Mouse (Mus musculus) retina, postnatal 7 days (tissue): ENCODE data around the gene Klhl2.

Experiments
- DNase-seq: peaks from one replicate; pipeline ENCODE4 v3.0.0-alpha.2; 2012; ENCODE audit warnings: low read depth, low spot score

Gene Klhl2

DNA sequence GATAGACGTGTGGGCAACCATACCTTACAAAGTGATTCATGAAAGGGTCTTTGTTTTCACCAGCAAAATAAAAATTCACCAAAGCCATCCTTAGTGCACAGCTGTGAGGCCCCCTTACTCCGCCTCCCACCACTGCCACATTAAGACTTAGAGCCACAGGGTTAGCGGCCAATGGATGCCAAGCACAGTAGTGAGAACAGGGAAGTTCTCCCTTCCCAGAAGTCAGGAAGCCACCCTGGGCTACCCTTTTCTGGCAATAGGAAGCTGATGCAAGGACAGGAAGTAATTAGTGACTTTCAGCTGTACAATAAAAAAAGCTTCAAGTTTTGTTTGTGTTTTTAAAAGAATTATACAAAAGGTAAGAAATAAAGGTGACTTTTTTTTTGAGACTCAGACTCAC is 18.2 kb downstream of the Klhl2 start:
- DNase-seq: no peak

GRCm38 (mm10) chr8:64829921-64830320 is 19.9 kb downstream of the Klhl2 start:
- no peak for DNase-seq

DNA sequence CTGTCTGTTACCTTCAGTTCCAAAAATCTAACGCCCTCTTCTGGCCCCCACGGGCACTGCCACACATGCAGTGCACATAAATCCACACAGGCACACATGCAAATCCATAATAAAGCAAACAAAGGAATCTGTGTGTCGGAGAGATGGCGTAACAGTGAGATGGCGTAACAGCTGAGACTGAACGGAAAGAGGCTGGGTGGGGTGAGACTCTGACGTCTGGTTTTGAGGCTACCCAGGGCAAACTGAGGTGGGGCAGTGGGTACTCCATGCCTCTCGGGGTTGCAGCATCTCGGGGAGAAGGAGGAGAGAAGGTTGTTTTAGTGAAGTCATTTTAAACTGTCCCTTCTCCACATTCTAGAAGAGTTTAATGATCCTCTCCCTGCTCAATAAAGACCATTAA is 20.4 kb downstream of the Klhl2 start:
- no peak for DNase-seq

GRCm38 (mm10) chr8:64828466-64828865 is 21.4 kb downstream of the Klhl2 start:
- no peak for DNase-seq

DNA sequence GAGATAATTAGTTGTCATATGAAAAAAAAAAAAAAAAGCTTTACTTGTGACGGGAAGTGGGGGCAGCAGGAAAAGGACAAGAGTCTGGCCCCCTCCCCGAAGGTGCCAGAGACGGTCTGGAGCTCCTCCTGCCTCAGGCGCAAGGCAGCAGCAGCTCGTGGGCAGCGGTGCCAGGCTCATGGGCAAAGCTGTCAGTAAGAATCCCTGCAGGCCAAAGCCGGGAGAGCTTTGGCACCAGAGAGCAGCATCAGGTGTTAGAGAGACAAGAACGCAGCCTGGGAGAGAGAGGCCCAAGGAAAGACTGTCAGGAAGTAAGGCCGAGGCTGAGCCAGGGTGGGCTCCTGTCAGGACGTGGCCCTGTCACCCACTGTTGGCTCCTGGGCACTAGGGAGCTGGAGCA is 22.5 kb downstream of the Klhl2 start:
- DNase-seq: no peak

- no peak for DNase-seq
Observed at GRCm38 (mm10) chr8:64826461-64826860, 23.4 kb downstream of the Klhl2 start.

DNA sequence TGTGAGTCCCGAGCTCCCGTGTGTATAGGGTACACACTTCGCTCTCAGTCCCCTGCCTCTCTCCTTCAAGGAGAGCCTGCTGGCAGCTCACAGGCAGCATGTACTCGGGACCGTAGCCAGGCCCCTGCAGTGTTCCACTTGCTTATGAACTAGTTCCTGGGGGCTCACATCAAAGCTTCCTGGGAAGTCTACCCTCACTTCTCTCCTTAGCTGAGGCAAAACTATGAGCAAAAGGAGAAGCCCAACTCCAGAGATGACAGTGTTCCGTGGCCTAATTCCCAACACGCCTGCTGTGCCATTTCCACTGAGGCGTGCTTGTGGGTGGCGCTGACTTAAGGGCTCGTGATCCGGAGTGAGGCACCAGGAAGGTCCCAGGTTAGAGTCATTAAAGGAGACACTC is 25.9 kb downstream of the Klhl2 start:
- no peak for DNase-seq

GRCm38 (mm10) chr8:64820940-64821339 is 28.9 kb downstream of the Klhl2 start:
- no peak for DNase-seq

DNA sequence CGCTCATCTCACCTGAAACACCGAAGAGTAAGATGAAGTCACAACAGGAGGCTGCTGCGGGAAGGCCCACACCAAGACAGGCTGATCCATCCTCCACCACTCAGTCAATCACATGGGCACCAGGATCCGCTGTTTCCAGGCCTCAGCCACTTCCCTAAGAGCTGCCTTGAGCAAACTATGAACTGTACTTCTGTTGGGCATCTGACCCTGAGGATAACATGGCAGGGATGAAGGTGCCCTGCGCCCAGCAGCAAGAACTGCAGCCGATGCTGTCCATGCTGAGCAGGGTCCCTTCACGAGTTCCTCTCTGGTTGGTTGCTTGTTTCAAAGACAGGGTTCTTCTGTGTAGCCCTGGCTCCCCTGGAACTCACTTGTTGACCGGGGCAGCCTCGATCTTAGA is 38.0 kb downstream of the Klhl2 start:
- DNase-seq: no peak

GRCm38 (mm10) chr8:64811083-64811482 is 38.7 kb downstream of the Klhl2 start:
- DNase-seq: no peak

DNA sequence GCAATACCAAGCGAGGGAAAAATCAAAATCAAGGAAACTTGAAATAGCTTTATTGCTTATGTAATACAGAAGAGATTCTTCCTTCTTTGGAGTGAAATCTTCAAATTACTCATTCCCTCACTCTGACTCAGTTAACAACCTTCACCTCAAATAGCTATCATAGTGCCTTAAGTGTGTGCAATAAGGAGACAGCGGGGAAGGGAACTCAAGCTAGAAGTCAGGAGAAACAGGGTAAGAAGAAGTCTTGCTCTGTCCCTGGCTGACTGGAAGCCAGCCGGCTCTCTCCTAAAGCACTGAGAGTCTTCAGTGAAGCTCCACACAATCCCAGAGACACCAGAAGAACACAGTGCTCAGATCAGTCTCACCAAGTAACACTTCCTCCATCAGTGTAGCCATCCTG is 43.3 kb downstream of the Klhl2 start:
- no peak for DNase-seq

- no peak for DNase-seq
Observed at GRCm38 (mm10) chr8:64804971-64805370, 44.8 kb downstream of the Klhl2 start.

GRCm38 (mm10) chr8:64799306-64799705 is 50.5 kb downstream of the Klhl2 start:
- no peak for DNase-seq

GRCm38 (mm10) chr8:64798503-64798902 is 51.3 kb downstream of the Klhl2 start:
- DNase-seq: no peak

DNA sequence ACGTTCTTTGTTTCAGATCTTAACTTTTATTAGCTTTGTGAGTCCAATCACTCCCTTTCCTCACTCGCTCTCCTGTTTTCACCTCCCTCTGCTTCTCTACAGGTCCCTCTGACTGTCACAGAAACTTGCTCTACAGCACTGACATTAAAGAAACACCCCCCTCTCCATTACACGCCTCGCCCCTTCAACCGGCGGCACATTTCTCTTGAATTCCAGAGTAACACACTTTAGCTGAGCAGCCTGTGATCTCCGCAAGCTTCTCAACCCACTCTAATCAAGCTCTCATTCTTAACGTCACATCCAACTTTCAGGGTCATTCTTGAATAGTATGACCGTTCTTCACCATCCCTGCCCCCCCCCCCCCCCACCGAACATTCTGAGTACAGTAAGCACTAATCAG is 52.1 kb downstream of the Klhl2 start:
- DNase-seq: no peak

- DNase-seq: no peak
Observed at GRCm38 (mm10) chr8:64791250-64791881, 58.5 kb downstream of the Klhl2 start.

- DNase-seq: no peak
Observed at GRCm38 (mm10) chr8:64790418-64790817, 59.4 kb downstream of the Klhl2 start.

DNA sequence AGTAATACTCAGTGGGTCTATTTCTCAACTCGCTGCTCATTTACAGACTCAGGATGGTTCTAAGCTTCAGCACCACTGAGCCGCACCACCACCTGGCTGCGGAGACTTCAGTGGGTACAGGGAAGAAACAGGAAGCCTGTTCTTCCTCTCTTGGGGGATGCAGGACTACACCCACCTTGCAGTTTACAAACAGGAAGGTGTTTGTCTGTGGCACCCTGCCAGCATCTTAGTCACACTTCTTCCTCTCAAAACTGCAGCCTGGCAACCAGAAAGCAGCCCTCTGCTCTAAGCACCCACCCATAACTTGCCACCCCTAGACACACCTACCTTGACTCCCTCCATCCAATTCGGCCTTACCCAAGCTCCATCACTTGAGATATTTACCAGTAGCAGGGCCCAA is 61.1 kb downstream of the Klhl2 start:
- no peak for DNase-seq

- DNase-seq: no peak
Observed at GRCm38 (mm10) chr8:64786801-64787200, 63.0 kb downstream of the Klhl2 start.

DNA sequence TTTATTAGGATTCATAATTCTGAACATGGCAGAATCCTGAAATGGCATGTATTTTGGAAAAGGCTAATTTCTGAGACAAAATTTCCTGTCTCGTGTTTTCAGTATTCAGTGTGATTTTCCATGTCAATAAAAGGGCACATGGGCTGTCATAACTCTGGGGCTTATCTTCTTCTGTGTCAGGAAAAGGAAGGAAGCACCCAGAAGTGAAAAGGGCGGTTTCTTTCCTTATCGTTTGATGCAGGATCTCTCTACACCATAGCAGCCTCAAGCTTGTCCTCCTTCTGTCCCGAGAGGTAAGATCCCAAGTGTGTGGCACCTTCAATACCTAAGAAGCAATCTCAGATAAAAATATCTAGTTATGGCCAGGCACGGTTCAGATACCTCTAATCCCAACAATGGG is 65.6 kb downstream of the Klhl2 start:
- no peak for DNase-seq

DNA sequence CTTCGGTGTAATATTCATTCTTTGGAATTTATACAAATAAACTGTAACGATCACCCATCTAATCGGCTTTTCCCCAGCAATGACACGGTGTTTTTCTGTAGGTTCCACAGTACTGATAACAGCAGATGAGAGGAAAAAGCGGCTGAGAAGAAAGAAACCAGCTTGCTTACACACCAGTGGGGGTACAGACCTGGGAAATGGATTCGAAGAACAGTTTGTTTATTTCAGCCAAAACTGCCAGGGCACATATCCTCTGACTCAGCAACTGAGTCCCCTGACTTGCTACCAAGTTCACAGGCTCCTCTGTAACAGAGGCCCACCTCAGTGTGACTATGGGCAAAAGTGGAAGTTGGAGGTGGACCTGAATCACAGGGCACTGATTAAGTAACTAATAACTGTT is 67.9 kb downstream of the Klhl2 start:
- DNase-seq: no peak

- no peak for DNase-seq
Observed at GRCm38 (mm10) chr8:64777925-64778324, 71.9 kb downstream of the Klhl2 start.

- DNase-seq: peak; percentile 56
Observed at GRCm38 (mm10) chr8:64774136-64774535, 75.7 kb downstream of the Klhl2 start.

- no peak for DNase-seq
Observed at GRCm38 (mm10) chr8:64770814-64771213, 79.0 kb downstream of the Klhl2 start.
